Mouse (Mus musculus) embryonic facial prominence, embryonic 13.5 days (tissue): ENCODE data around the gene Sptbn1. TPM values are rescaled to one million over a fixed set of nuclear protein-coding genes. Genes with fewer than 3 reads are reported as not detected.

Experiments used
- ATAC-seq: fragments of 200-750 bp; cut with Nextera tagmentation; 2 replicates; pipeline ENCODE4 v1.8.0; 2017; ENCODE audit warnings: low read depth; ENCODE audit not compliant: insufficient number of reproducible peaks, insufficient read depth, low FRiP score, low TSS enrichment
- H3K27ac ChIP-seq: fragments of 300-500 bp; sonication (generic); 2 replicates; pipeline ENCODE4 v1.5.1; 2015; ENCODE audit warnings: moderate library complexity, mild to moderate bottlenecking, inconsistent platforms
- H3K27me3 ChIP-seq: fragments of 300-500 bp; sonication (generic); 2 replicates; pipeline ENCODE4 v1.6.1; 2015; ENCODE audit warnings: mild to moderate bottlenecking, inconsistent platforms
- H3K36me3 ChIP-seq: fragments of 300-500 bp; sonication (generic); 2 replicates; pipeline ENCODE4 v1.6.1; 2015; ENCODE audit warnings: mild to moderate bottlenecking, inconsistent platforms
- H3K4me1 ChIP-seq: fragments of 300-500 bp; sonication (generic); 2 replicates; pipeline ENCODE4 v1.6.1; 2015; ENCODE audit warnings: inconsistent platforms
- H3K4me2 ChIP-seq: fragments of 300-500 bp; sonication (generic); 2 replicates; pipeline ENCODE4 v1.6.1; 2015; ENCODE audit warnings: moderate library complexity, mild to moderate bottlenecking, inconsistent platforms
- H3K4me3 ChIP-seq: fragments of 300-500 bp; sonication (generic); 2 replicates; pipeline ENCODE4 v1.5.1; 2015; ENCODE audit warnings: mild to moderate bottlenecking, inconsistent platforms
- H3K9ac ChIP-seq: fragments of 300-500 bp; sonication (generic); 2 replicates; pipeline ENCODE4 v1.6.1; 2015; ENCODE audit warnings: mild to moderate bottlenecking, inconsistent platforms
- H3K9me3 ChIP-seq: fragments of 300-500 bp; sonication (generic); 2 replicates; pipeline ENCODE4 v1.6.1; 2016; ENCODE audit warnings: inconsistent platforms
- WGBS: fragments of 180-500 bp; shearing (Covaris S2); methylation state at CpG from one replicate; pipeline ENCODE4 v1.1.7; 2015; ENCODE audit warnings: mixed read lengths; 5-methylcytosine and 5-hydroxymethylcytosine counted together
- polyA plus RNA-seq: library from polyadenylated mRNA; unstranded; fragments of >200 nt; fragmentation: Nextera tagmentation; extraction: Ambion mirVana; gene quantifications from 2 replicates; pipeline ENCODE4 v1.2.1, GENCODE M21; 2015

Sptbn1 gene
- polyA plus RNA-seq, 1 experiment from 2014 or later = 80.9 TPM

DNA sequence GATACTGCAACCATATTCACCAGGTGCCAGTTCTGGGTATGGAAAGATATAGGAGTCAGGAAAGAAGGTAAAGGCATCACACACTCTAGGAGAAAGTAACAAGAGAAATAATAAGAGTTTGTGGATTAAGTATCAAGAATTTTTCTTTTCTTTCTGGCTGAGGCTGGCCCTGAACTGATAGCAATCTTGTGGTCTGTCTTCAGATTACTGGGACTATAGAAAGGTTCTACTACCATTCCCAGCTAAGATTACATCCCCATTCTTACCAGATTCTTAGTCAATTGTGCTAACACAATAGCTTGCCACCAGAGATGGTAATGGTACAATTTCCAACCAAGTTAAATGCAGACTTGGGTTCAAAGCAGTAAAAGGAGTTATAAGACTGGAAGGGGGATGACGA lies 104.1 kb downstream of the Sptbn1 start:
- Histone ChIP-seq H3K4me3 (no peak overlapping the region), H3K4me2 (no peak overlapping the region), H3K9me3 (no peaks in the 10 kb centered on the region), H3K36me3 (peaks cover 9% of the 10 kb centered on the region; the same call in 1 of the 2 replicates), H3K27ac (no peak overlapping the region), H3K27me3 (no peaks in the 10 kb centered on the region), H3K4me1 (peaks cover 32% of the 10 kb centered on the region), H3K9ac (no peak overlapping the region)
- no peak for ATAC-seq
- 85% methylated on average over 1 of the region's 1 CpGs for WGBS

DNA sequence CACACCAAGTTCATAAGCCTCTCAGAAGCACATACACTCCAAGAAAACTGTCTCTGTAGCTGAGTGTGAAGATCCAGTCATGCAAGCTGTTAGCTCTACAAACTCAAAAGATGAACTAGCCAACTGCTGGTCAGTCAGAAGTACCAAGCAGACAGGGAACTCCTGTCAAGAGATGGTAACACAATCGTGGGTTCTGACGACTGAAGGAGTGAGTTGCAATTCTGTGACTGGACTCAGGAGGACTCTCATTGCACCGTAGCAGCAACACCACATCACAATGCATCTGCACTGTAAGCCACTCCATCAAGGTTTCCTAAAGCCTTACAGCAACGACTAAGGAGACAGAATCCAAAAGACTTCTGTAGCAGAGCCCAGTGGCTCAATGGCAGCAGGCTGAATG lies 104.9 kb downstream of the Sptbn1 start:
- no peak overlapping the region for H3K27ac ChIP-seq
- no peak for ATAC-seq
- 83% methylated on average over 4 of the region's 4 CpGs for WGBS
- H3K4me1 ChIP-seq = peaks cover 33% of the 10 kb centered on the region
- no peak overlapping the region for H3K9ac ChIP-seq
- no peak overlapping the region for H3K4me2 ChIP-seq
- no peaks in the 10 kb centered on the region for H3K27me3 ChIP-seq
- H3K36me3 ChIP-seq = peaks cover 10% of the 10 kb centered on the region; the same call in 1 of the 2 replicates
- H3K9me3 ChIP-seq = no peaks in the 10 kb centered on the region
- no peak overlapping the region for H3K4me3 ChIP-seq

DNA sequence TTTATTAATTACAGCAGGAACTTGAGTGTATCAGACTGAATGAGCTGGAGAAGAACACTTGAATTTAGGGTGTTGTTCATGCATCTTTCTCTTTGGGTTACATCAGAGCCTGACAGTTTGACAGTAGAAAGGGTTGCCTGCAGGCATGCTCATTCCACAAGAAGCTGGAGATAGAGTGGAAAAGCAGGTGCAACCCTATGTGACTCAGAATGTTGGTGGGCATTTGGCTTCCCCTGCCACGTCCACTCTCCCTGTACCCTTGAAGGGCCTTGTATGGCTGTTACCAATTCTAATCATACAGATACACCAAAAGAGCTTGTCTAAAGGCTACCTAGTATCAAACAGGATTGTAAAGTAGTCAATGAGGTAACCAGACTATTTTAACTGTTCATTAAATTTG lies 106.2 kb downstream of the Sptbn1 start:
- no peak for ATAC-seq
- peaks cover 10% of the 10 kb centered on the region; the same call in 1 of the 2 replicates for H3K36me3 ChIP-seq
- H3K9ac ChIP-seq = no peak overlapping the region
- H3K27me3 ChIP-seq = no peaks in the 10 kb centered on the region
- WGBS = 72% methylated on average over 1 of the region's 1 CpGs
- no peak overlapping the region for H3K4me2 ChIP-seq
- H3K9me3 ChIP-seq = no peaks in the 10 kb centered on the region
- peaks cover 27% of the 10 kb centered on the region for H3K4me1 ChIP-seq
- H3K27ac ChIP-seq = peak overlapping the region; percentile 44; the same call in 1 of the 2 replicates
- no peak overlapping the region for H3K4me3 ChIP-seq

DNA sequence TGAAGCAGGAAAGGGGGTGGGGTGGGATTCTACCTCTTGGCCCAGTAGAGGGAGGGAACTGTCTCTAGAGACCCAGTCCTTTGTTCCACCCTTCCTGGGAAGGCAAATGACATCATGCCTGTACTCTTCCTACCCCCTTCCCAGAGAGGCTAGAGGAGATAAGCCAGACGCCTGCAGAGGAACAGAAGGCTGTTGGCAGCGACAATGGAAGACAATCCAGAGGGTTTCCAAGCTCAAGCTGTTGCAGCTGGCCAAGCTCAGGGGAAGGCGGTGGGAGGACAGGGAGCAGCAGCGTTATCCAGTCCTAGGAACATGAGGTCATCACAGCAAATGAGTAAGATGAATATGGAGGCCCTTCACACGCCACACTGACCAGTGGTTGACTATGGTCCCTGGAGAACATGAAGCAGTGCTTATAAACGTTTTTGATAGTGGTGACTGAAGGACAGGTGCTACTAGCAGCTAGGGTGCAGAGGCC lies 106.8 kb downstream of the Sptbn1 start:
- H3K9me3 ChIP-seq = no peaks in the 10 kb centered on the region
- 0 out of 2 replicates have a peak, but pooled peaks have one; percentile 58 for ATAC-seq
- H3K27me3 ChIP-seq = no peaks in the 10 kb centered on the region
- H3K27ac ChIP-seq = peak overlapping the region; percentile 44; the same call in 1 of the 2 replicates
- H3K9ac ChIP-seq = no peak overlapping the region
- H3K4me2 ChIP-seq = no peak overlapping the region
- peaks cover 10% of the 10 kb centered on the region; the same call in 1 of the 2 replicates for H3K36me3 ChIP-seq
- H3K4me3 ChIP-seq = no peak overlapping the region
- WGBS = 48% methylated on average over 6 of the region's 6 CpGs
- peaks cover 23% of the 10 kb centered on the region for H3K4me1 ChIP-seq

DNA sequence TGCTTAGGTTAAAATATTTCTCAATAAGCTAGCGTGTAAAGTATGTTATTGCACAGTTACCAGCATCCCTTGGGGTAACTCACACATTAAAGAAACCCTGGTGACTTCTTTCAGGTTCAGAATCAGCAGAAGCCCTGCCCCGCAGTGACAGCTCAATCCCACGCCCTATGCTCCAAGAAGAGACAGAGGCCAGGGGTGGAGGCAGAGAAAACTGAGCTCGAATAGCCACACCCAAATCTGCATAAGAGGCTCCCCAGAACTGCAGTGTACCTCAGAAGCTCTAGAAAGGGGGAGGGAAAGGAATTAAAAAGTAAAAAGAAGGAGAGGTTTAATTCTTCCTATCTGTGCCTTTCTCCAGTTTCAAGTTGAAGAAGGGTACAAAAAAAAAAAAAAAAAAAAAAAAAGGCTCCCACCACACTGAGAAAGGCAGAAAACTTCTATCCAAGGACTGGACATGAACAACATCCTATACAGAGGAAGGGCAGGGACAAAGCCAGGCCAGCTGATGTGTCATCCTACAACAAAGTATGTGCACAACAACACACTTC lies 107.3 kb downstream of the Sptbn1 start:
- H3K4me2 ChIP-seq = no peak overlapping the region
- ATAC-seq = 0 out of 2 replicates have a peak, but pooled peaks have one; percentile 41
- no peaks in the 10 kb centered on the region for H3K27me3 ChIP-seq
- no peak overlapping the region for H3K27ac ChIP-seq
- H3K9me3 ChIP-seq = no peaks in the 10 kb centered on the region
- peaks cover 10% of the 10 kb centered on the region; the same call in 1 of the 2 replicates for H3K36me3 ChIP-seq
- H3K4me3 ChIP-seq = no peak overlapping the region
- 65% methylated on average over 4 of the region's 4 CpGs for WGBS
- no peak overlapping the region for H3K9ac ChIP-seq
- peaks cover 26% of the 10 kb centered on the region for H3K4me1 ChIP-seq

DNA sequence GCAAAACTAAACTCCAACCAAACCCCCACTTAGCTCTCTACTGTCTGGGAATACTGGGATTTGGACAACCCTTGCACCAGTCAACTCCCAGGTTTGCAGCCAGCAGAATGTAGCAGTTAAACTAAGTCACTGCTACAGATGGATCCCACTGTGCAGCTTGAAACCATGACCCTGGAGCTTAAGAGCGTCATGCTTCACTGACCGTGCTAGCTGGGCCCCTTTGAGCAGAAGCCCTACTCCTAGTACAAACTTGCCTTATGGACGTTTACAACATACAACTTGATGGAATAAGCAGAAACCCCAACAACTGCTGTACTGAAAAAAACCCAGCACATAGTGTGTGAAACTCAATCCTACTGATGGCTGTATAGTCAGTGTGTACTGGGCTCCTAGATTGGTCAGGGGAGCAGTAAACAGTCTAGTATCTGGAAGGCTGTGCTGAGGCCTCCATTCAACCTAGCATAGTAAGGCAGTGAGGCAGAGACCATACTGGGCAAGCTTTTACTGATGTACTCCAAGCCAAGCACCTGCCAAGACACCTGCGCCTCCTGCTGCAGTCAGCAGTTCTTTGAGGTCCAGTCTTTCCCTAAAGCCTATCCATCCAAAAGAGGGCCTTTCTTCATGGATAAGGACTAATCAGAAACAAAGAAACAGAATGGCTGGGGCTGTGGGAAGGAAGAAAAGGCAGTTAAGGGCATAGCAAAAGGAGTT lies 108.3 kb downstream of the Sptbn1 start:
- no peak for ATAC-seq
- peaks cover 24% of the 10 kb centered on the region for H3K4me1 ChIP-seq
- no peak overlapping the region for H3K4me2 ChIP-seq
- H3K9ac ChIP-seq = no peak overlapping the region
- H3K36me3 ChIP-seq = peaks cover 10% of the 10 kb centered on the region; the same call in 1 of the 2 replicates
- WGBS = 79% methylated on average over 4 of the region's 4 CpGs
- H3K27me3 ChIP-seq = no peaks in the 10 kb centered on the region
- no peak overlapping the region for H3K4me3 ChIP-seq
- H3K27ac ChIP-seq = no peak overlapping the region
- H3K9me3 ChIP-seq = no peaks in the 10 kb centered on the region

DNA sequence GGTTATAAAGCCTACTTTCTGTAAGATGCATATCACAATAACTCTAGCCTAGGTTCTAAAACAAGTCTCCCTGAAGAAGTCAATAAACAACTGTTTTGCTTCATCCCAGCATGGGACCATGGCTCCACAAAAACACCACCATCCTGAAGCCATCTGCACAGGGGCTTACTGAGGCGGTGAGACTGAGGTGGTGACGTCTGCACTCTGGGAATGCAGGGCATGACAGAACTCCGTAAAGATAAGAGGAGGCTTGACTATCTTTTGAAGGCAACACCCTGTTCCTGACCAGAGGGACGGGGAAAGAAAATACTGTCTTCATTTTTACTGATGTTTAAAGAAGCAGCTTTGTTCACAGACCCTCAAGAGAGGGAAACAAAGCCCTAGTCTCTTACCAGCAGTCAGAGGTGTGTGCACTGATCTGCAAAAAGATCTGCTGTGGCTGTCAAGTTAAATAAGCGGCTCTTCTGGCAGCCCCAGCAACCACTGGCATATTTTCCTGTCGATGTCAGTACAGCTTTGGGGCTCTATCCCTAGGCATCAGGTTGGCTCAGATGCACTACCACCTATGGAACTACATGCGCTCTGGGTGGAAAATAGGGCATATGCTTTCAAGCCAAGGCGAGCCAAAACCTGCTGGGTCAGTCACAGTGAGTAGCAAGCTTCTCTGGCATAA lies 109.8 kb downstream of the Sptbn1 start:
- H3K4me2 ChIP-seq = no peak overlapping the region
- no peak overlapping the region for H3K4me3 ChIP-seq
- H3K4me1 ChIP-seq = peaks cover 21% of the 10 kb centered on the region
- ATAC-seq = no peak
- H3K36me3 ChIP-seq = peaks cover 19% of the 10 kb centered on the region
- H3K27me3 ChIP-seq = no peaks in the 10 kb centered on the region
- WGBS = 54% methylated on average over 8 of the region's 8 CpGs
- no peaks in the 10 kb centered on the region for H3K9me3 ChIP-seq
- no peak overlapping the region for H3K27ac ChIP-seq
- H3K9ac ChIP-seq = no peak overlapping the region

DNA sequence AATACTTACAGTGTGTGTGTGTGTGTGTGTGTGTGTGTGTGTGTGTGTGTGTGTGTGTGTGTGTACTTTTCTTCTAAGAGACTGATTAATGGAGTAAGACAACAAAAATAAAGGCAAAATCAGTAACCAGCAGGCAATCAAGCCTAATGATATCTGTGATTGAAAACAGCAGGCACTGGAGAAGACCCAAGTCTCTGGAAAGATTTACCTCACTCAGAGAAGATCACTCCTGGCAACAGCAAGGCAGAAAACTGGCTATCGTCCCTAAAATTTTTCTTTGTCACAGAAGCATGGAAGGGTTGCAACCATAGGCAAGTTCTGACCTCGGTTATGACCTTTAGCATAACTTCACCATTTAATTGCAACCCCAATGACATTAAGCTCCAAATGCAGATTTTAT lies 112.1 kb downstream of the Sptbn1 start:
- WGBS = 55% methylated on average over 2 of the region's 2 CpGs
- no peak overlapping the region for H3K4me2 ChIP-seq
- H3K27me3 ChIP-seq = no peaks in the 10 kb centered on the region
- peaks cover 26% of the 10 kb centered on the region for H3K36me3 ChIP-seq
- H3K9me3 ChIP-seq = no peaks in the 10 kb centered on the region
- no peak overlapping the region for H3K9ac ChIP-seq
- ATAC-seq = no peak
- H3K4me1 ChIP-seq = peaks cover 15% of the 10 kb centered on the region
- no peak overlapping the region for H3K4me3 ChIP-seq
- H3K27ac ChIP-seq = 0 out of 2 replicates have a peak overlapping the region, but pooled peaks have one; percentile 28

DNA sequence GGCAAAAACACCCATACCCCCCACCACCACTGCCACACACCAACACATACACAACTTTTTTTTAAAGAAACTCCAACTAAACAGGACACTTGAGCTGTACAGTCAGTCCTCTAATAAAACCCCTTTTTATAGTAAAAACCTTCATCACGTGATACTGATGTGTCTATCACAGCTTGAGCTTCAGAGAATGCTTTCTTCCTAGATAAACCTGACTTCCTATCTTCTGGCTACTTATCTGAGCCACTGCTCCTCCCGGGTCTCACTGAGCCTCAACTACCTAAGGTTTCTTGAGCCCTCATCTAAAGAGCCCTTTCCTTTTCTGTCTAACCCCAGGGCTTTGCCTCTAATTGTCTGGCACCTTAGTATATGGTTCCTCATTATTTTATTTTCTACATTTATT lies 113.0 kb downstream of the Sptbn1 start:
- Histone ChIP-seq H3K4me2 (no peak overlapping the region), H3K36me3 (peaks cover 35% of the 10 kb centered on the region), H3K4me1 (peaks cover 14% of the 10 kb centered on the region; the same call in 1 of the 2 replicates), H3K27ac (no peak overlapping the region), H3K4me3 (no peak overlapping the region), H3K27me3 (no peaks in the 10 kb centered on the region), H3K9me3 (no peaks in the 10 kb centered on the region), H3K9ac (no peak overlapping the region)
- ATAC-seq = no peak
- WGBS = 83% methylated on average over 2 of the region's 2 CpGs

DNA sequence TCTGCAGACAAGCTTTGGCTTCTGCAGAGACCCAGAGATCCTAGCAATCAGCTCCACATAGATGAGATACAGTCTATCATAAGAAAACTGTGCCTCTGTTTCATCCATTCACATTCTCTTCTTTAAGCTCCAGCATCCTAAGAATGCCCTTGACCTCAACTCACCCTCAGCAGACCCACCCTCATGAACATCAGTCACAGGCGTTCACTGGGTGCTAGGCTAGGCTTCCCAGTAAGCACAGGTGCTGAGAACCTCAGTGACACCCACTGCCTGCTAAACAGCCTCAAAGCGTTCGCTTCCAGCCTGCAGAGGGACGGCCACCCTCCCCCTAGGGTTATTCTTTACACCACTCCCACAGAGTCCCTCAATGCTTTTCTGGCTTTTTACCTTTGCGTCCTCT lies 119.1 kb downstream of the Sptbn1 start:
- no peak for ATAC-seq

DNA sequence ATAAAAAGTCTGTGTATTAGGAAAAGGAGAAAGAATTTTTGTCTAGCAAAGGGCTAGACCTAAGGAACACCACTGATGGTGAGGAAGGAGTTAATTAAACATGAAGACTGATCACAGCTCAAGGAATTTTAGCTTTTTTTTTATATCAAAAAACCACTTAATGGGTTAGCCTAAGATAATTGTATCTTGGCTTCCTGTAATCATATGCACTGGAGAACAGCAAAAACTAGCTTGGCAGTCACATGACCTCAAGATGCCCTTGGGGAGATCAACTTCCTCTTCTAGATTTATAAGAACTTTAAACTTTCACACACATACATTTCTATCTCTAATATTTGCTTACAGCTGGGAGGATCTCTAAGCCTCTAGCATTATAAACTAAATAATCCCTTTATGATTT lies 119.6 kb downstream of the Sptbn1 start:
- Histone ChIP-seq H3K9ac (no peak overlapping the region), H3K4me3 (no peak overlapping the region), H3K4me1 (no peaks in the 10 kb centered on the region), H3K36me3 (peaks cover 67% of the 10 kb centered on the region), H3K27ac (no peak overlapping the region), H3K9me3 (no peaks in the 10 kb centered on the region), H3K27me3 (no peaks in the 10 kb centered on the region), H3K4me2 (no peak overlapping the region)
- no peak for ATAC-seq

More for the DNA sequence above, 119.1 kb downstream of the Sptbn1 start:
- Histone ChIP-seq H3K27me3 (no peaks in the 10 kb centered on the region), H3K27ac (no peak overlapping the region), H3K9me3 (no peaks in the 10 kb centered on the region), H3K4me1 (no peaks in the 10 kb centered on the region), H3K9ac (no peak overlapping the region), H3K4me2 (no peak overlapping the region), H3K36me3 (peaks cover 68% of the 10 kb centered on the region), H3K4me3 (no peak overlapping the region)
- WGBS = 81% methylated on average over 5 of the region's 5 CpGs
